Mouse (Mus musculus) 3T3-L1 (cell line): ENCODE results near the gene Sptlc2.
"Not testable (repeated sequence)": the region's sequence is repeated elsewhere in the genome, so short reads cannot be mapped to it uniquely, and the experiment has no call there.

Experiments
- DNase-seq: peaks from one replicate; pipeline ENCODE4 v3.0.0-alpha.2; 2015; ENCODE audit warnings: low read depth, low spot score

Gene Sptlc2

DNA sequence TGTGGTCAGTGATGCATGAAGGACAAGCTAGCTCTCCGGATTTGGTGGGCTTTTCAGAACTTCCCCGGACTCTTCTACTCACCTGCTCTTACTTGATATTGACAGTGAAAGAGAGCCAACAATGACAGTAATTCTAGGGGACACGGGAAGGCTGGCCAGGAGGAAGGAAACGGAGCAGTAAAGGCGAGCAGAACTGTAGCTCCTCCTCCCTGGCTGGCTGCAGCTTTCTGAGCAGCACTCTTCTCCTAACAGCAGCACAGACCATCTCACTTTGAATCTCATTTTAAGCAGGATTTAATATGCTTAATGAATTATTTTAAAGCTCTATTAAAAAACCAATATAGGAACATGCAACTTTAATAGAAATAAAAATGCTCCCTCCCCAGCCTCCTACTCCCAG lies 56.2 kb downstream of the Sptlc2 start:
- DNase-seq: no peak

DNA sequence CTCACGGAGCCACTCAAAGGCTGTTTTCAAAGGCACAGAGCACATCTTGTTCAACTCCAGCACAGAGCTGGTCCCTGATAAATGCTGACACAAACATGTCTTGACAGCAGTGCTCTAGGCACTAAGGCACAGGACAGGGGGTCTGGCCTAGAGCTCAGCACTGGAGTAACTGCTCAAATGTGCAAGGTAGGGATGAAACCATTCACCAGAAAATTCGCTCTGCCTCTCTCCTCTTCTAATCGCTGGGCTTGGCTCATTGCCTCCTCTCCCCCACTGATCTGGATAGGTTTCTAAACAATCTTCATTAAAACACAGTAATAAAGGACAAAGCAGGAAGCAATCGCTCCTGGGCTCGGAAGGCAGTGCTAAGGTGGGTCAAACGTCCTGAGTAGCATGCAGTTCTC lies 57.1 kb downstream of the Sptlc2 start:
- DNase-seq: no peak

DNA sequence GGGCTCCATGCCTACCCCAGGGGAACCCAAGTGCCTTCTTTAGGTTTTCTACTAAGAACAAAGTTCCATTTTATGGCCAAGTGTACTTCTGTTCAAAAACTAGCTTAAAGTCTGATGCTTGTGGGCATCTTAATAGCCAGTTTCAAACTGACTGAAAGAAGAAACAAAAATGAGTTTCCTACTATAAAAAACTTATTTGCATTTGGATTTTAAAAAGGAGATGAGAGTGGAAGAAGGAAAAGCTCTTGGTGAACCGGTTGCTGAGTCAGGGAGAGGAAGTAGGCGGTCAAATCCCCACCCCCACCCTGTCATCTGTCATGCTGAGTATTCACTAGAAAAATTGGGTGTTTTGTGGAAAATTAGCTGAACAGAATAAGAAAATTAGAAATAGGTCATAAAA lies 57.9 kb downstream of the Sptlc2 start:
- DNase-seq: no peak

DNA sequence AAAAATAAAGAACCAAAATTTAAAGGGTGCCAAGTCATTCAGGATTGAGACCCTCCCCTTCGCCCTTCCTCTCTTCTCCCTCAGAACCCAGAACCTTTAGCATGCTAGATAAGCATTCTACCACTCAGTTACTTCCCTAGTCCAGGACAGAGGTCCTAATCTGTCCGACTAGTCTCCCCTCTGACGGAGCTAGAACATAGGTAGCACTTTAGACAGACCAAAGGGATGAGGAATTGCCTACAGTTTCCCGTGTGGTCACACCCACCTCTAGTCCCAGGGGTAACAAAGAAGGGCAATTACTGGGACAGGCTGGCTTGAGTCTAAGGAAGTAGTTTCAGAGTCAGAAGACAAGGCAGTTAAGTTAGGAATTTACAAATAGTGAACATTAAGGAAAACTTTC lies 60.1 kb downstream of the Sptlc2 start:
- no peak for DNase-seq

GRCm38 (mm10) chr12:87327610-87328009 lies 60.5 kb downstream of the Sptlc2 start:
- DNase-seq: no peak

- no peak for DNase-seq
These were observed 62.7 kb downstream of the Sptlc2 start for GRCm38 (mm10) chr12:87325452-87325851.

DNA sequence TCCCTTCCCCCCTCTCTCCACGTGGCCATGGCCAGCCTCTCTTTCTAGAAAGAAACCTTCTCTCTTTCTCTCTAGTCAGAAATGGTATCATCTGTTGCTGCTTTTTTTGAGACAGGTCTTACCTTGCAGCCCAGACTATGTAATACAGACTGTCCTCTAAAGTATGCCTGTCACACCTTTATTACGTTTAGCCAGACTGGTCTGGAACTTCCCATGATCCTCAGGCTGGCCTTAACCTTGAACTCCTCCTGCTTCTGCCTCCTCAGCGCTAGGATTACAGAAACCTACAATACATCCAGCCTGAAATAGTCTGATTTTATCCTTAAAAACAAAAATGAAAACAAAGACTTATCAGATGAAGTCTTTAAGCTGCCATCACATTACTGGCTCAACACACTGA lies 68.9 kb downstream of the Sptlc2 start:
- DNase-seq: no peak

- no peak for DNase-seq
These were observed 70.2 kb downstream of the Sptlc2 start for GRCm38 (mm10) chr12:87317951-87318350.

DNA sequence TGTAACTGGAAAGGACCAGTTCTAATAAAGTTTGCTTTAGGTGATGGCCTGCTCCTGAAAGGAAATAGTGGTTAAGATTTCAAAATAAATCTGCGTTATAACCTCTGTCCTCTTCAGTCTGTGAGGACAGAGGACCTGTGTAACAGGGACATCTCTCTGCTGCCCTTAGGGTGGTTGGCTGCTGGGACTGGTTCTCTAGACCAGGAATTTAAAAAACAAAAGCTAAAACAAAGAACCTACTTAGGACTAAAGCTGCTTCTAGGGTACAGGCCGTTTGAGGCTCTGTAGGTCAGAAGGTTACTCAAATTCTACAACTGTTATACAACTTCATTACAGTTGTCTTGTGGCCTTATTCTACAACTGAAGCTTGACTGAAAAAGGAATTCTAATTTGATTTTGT lies 75.1 kb downstream of the Sptlc2 start:
- DNase-seq: no peak

GRCm38 (mm10) chr12:87306584-87306844 lies 81.6 kb downstream of the Sptlc2 start:
- not testable (repeated sequence) for DNase-seq

- DNase-seq: no peak
These were observed 82.2 kb downstream of the Sptlc2 start for GRCm38 (mm10) chr12:87305767-87306583.

DNA sequence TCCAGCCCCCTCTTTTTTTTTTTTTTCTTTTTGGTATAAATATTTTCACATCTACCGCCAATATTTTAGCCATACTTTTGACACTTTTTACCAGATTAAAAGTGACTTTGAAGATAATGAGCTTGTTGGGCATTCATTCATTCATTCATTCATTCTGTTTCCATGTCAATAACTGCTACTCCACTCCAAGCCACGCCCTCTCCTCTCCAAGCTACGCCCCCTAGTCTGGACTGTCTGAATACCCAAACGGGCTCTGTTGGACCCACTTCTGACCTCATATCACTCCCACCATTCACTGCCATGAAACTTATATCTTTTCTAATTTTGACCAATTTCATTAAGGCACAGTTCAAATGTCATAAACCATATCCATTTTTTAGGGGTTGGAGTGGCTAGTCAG lies 87.0 kb downstream of the Sptlc2 start:
- no peak for DNase-seq

DNA sequence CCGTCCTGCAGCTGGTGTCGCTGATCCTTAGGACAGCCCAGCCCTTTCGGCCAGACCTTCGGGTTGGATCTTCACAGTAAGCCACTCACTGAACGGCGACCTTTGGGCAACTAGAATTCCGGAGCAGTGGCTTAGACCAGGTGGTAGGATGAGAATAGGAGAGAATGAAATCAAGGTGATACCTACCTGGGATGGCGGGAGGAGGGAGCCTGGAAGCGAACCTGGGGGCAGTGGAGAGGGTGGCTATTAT lies 87.8 kb downstream of the Sptlc2 start:
- DNase-seq: no peak

- no peak for DNase-seq
These were observed 88.3 kb downstream of the Sptlc2 start, which contains the start of gene Ism2 for GRCm38 (mm10) chr12:87299657-87300440. Gene Ism2 (minus strand): TSS chr12:87299705.

- DNase-seq: no peak
These were observed 89.0 kb downstream of the Sptlc2 start for GRCm38 (mm10) chr12:87299037-87299656.

DNA sequence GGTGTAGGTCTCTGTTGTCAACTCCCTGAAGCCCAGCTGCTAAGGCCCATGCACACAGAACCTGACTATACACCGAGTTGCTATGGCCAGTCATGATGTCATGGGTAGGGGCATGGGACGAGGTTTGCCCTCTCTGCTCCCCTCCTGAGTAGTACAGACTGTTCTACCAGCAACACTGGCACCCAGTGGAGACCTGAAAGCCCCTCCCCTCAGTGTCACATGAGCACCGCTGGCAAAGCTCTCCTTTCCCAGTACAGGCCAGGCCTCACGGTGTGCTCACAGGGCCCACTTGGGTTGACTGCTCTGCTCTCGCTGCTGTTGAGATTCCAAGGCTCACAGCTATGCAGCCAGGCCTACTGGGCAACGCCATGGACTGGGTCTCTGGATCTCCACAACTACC lies 94.2 kb downstream of the Sptlc2 start:
- no peak for DNase-seq

- DNase-seq: no peak
These were observed 99.1 kb downstream of the Sptlc2 start for GRCm38 (mm10) chr12:87289100-87289499.

DNA sequence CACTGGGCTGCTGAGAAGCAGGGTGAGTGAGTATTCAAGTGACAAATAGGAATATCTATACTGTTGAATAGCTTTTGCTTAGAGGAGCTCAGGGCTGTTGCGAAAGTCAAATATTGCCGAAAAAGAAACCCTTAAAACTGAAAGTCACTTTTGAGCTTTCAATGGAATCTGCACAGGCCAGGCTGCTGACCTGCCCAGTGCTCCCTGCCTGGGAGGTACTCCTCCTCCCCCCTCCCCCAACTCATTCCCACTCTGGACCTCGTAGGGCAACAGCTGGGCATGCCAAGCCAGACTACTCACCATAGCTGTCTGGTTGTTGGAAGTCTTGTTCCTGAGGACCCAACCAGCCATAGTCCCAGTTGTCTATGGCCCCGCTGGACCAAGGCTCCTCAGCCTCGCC lies 103.4 kb downstream of the Sptlc2 start:
- DNase-seq: no peak

DNA sequence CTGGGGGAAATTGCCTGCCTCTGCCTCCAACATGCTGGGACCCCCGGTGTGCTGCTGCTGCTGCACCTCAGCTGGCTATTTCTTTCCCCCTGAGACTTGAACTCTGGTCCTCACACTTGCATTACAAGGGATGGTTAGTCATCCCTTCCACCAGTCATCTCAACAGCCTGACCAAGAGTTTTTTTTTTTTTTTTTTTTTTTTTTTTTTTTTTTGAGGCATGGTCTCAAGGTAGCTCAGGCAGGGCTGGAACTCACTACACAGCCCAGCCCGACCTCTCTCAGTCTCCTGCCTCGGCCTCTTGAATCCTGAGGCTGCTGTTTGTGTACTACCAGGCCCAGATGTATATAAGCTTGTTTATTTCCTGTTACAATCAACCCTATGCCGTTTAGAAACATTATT lies 103.9 kb downstream of the Sptlc2 start:
- no peak for DNase-seq

DNA sequence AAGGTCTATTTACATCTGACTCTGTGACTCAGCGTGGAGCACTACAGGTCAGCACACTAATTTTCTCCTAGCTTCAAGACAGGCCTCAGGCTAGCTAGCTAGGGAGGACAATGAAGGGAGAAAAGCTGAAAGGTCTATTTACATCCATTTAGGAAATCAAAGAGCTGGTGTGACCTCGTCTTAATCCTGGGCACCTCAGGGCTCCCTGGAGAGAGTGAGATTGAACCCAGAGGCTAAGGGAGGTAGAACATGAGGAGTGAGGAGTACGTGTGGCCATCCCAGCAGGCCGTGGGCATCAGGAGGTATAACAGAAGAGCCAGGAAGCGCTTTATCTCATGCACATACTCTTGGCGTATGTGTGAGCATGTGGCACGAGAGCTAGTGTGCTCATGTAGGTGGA lies 104.4 kb downstream of the Sptlc2 start:
- peak; percentile 28 for DNase-seq

DNA sequence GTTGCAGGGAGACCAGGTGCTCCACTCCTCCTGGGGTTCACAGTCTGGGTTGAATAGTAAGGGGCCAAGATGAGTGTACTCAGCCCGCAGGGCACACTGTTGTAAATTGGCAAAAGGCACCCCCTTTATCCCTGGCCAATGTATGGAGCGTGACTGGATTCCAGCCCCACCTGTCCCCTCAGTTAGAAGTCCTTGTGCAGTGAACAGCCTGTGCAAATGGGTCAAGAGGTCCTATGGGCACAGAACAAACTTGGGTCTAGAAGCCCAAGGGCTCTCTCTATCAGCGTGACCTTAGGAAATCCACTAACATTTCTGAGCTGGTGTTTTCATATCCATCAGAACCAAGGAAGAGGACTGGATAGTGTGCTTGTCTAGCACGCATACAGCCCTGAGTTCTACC lies 105.4 kb downstream of the Sptlc2 start:
- no peak for DNase-seq

- DNase-seq: no peak
These were observed 106.4 kb downstream of the Sptlc2 start for GRCm38 (mm10) chr12:87281766-87282165.

GRCm38 (mm10) chr12:87279879-87280278 lies 108.3 kb downstream of the Sptlc2 start:
- DNase-seq: no peak
